Mouse (Mus musculus) stomach, postnatal 0 days (tissue): ENCODE data around the gene Tenm4.

Experiments
- CTCF ChIP-seq: IDR thresholded peaks from 2 replicates; pipeline ENCODE4 v1.5.1; 2016; ENCODE audit warnings: antibody characterized with exemption, low read depth, mild to moderate bottlenecking, moderate library complexity
- EP300 ChIP-seq: optimal IDR thresholded peaks from 2 replicates; pipeline ENCODE3; 2016; ENCODE audit warnings: antibody characterized with exemption

- TF ChIP-seq CTCF (no peak), EP300 (no peak)
Measured at GRCm38 (mm10) chr7:96215894-96216509, 45.0 kb downstream of the Tenm4 start.
